Mouse (Mus musculus) urinary bladder, postnatal 10 days (tissue): ENCODE results near the gene Rnls.

Experiments used
- DNase-seq: peaks from one replicate; pipeline ENCODE4 v3.0.0; 2022; ENCODE audit warnings: low spot score

The Rnls gene

GRCm38 (mm10) chr19:33179595-33179994 is 212.5 kb downstream of the Rnls start:
- no peak for DNase-seq

GRCm38 (mm10) chr19:33178866-33179265 is 213.2 kb downstream of the Rnls start:
- DNase-seq, result no peak

- DNase-seq, result no peak
Measured at GRCm38 (mm10) chr19:33178367-33178766, 213.7 kb downstream of the Rnls start.

- no peak for DNase-seq
Measured at GRCm38 (mm10) chr19:33173991-33174390, 218.1 kb downstream of the Rnls start.

- DNase-seq, result no peak
Measured at GRCm38 (mm10) chr19:33169881-33170280, 222.2 kb downstream of the Rnls start.

- no peak for DNase-seq
Measured at GRCm38 (mm10) chr19:33167528-33168264, 224.4 kb downstream of the Rnls start.

- DNase-seq, result no peak
Measured at GRCm38 (mm10) chr19:33164801-33165200, 227.3 kb downstream of the Rnls start.

GRCm38 (mm10) chr19:33161903-33162302 is 230.2 kb downstream of the Rnls start:
- no peak for DNase-seq

GRCm38 (mm10) chr19:33159897-33160296 is 232.2 kb downstream of the Rnls start:
- no peak for DNase-seq

- DNase-seq, result no peak
Measured at GRCm38 (mm10) chr19:33159192-33159591, 232.9 kb downstream of the Rnls start.

- no peak for DNase-seq
Measured at GRCm38 (mm10) chr19:33158234-33158633, 233.9 kb downstream of the Rnls start.

GRCm38 (mm10) chr19:33148411-33148810 is 243.7 kb downstream of the Rnls start:
- no peak for DNase-seq

GRCm38 (mm10) chr19:33143198-33143597 is 248.9 kb downstream of the Rnls start:
- DNase-seq, result no peak

- no peak for DNase-seq
Measured at GRCm38 (mm10) chr19:33137316-33137715, 254.8 kb downstream of the Rnls start.

GRCm38 (mm10) chr19:33122611-33123226 is 269.4 kb downstream of the Rnls start:
- no peak for DNase-seq

GRCm38 (mm10) chr19:33119947-33120346 is 272.1 kb downstream of the Rnls start:
- DNase-seq, result no peak

GRCm38 (mm10) chr19:33118898-33119297 is 273.2 kb downstream of the Rnls start:
- no peak for DNase-seq

GRCm38 (mm10) chr19:33114631-33115295 is 277.3 kb downstream of the Rnls start:
- DNase-seq, result no peak

- no peak for DNase-seq
Measured at GRCm38 (mm10) chr19:33113746-33114145, 278.3 kb downstream of the Rnls start.

GRCm38 (mm10) chr19:33110404-33110803 is 281.7 kb downstream of the Rnls start:
- DNase-seq, result no peak

- no peak for DNase-seq
Measured at GRCm38 (mm10) chr19:33109941-33110371, 282.1 kb downstream of the Rnls start.

- DNase-seq, result no peak
Measured at GRCm38 (mm10) chr19:33109141-33109540, 283.0 kb downstream of the Rnls start.

- DNase-seq, result no peak
Measured at GRCm38 (mm10) chr19:33103851-33104250, 288.2 kb downstream of the Rnls start.
